Mouse (Mus musculus) urinary bladder, postnatal 36 days (tissue): Measurements from ENCODE around the gene Selenon.
A peak's percentile ranks its signal among the peaks of the same experiment; 100 is the strongest.

ENCODE experiments used
- DNase-seq, 2 experiments: peaks; one replicate each; pipeline ENCODE4 v3.0.0; 2022; ENCODE audit warnings: low spot score in 2 of 2, mixed read lengths in 1 of 2

Gene Selenon

DNA sequence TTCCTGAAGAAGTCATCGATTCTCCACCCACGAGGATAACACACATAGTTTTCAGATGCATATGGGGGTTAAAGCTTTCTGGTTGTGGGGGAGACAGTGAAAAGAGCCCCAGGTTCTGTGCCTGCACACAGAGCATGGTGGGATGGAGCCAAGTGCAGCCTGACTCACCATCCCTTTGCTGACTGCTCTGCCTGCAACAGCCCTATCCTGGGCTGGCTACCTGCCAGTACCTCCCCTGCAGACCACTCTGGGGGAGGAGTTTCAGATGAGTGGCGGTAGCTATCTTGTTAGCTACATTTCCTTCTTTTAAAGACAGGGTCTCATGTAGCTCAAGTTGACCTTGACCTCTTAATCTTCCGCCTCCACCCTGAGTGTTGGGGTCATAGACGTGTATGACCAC, 26.4 kb upstream of the Selenon start:
- no peak for DNase-seq

DNA sequence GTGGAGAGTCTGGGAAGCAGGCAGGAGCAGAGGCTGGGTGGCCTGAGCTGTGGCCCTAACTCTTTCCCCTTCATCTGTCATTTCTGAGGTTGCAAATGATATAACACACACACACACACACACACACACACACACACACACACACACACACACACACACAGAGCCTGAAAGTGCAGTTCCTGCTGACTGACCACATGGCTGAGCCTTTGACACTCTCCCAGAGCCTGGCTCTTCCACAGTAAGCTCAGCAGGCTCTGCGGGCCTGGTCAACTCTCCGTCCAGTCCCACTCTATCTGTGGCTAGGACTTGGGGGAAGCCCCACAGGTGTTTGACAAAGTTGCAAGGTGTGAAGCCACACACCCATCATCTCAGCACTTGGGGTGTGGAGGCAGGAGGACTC, 25.3 kb upstream of the Selenon start:
- DNase-seq, result no peak

DNA sequence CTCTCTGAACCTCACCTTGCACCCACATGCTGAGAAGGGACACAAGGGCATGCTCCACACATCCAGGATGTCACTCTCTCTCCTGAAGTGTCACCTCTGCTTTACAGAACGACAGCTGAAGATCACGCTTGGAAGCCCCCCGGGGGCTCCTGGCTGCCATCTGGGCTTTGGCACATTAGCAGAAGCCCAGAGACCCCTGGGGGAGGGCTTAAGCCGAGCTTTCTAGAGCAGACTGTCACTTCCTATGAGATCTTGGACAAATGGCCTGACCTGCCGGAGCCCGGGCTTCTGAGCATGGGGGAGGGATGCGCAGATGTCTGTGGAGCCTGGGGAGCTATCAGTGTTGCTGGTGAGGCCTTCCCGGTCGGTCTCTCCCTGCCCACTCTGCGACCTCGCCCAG, 23.5 kb upstream of the Selenon start:
- no peak for DNase-seq

DNA sequence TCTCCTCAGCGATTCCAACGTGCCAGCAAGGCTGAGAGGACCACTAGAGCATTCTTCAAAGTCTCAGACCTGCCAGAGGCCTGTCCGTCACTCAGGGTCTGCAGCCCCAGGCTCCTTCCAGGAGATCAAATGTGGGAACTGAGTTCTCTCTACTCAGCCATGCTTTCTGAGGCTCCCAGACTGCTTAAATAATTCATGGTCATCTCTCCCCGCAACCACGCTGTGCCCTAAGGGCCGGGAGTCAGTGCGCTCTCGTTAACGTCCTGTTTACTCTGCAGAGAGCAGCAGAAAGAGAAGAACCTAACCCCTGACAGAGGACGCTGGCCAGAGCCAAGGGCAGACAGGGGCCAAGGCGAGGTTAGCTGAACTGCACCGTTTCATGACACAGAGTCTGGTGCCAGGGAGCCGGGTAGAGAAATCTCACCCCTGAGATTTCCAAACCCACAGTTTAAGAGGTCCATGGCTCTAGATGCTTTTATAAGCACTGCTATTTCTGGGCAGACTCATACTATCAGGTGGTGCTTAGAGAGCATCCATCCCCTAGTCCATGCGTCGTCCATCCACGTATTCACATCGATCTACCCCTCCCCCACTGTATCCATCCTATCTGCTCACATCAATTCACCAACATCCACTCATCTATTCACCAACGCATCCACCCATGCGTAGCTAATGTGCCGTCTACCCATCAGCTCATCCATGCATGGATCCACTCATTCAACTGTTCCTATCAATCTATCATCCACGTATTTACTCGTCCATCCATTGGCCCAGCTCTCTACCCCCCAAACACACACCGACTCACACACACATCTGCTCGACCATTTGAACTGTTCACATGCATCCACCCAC, 20.7 kb upstream of the Selenon start:
- no peak for DNase-seq

DNA sequence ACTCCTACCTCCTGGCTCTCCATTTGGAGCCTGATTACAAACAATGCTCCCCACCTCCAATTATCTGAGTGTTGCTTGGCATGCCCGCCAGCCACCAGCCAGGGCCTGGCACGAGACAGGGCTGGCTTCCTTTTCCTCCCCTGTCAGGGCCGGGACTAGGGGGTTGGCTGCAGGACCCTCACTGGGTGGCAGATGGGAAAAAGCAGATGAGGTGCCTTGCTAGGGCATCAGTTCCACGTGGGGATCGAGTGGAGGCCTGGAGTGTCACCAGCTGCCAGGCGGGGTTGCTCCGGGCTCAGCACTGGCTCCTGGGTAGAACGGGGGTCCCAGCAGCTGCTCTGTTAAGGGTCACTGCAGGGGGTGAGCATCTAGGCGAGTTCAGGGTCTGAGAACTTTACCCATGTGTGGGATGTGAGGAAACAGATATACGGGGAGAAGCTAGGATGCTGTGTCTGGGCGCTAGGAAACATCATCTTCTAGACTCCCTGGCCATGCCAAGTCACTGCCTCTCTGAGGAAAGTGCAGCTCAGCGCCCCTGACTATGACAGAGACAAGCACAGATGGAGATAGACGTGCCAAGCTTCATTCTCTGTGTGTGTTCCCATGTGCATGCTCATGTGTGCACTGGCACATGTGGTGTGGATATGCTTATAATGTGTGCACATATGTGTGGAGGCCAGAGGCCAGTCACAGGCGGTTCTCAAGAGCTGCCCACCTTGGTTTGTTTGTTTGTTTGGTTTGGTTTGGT, 18.9 kb upstream of the Selenon start:
- no peak for DNase-seq

DNA sequence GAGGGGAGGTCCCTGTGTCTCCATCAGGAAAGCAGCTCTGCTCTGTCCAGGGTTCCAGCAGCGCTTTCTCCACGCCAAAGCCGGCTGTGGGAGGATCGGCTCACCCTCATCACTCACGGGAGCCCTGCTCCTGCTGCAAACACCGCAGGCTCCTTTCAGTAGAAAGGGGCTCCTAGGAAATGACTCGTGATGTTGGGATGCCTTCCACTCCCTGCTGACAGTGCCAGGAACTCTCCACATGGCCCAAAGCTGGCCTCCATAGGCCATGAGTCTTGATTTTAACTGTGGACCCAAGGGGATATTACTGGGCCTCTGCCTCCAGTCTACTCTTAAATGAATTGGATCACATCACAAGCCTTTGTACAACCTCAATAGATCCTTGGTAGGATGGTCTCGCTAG, 17.9 kb upstream of the Selenon start:
- DNase-seq, result no peak

DNA sequence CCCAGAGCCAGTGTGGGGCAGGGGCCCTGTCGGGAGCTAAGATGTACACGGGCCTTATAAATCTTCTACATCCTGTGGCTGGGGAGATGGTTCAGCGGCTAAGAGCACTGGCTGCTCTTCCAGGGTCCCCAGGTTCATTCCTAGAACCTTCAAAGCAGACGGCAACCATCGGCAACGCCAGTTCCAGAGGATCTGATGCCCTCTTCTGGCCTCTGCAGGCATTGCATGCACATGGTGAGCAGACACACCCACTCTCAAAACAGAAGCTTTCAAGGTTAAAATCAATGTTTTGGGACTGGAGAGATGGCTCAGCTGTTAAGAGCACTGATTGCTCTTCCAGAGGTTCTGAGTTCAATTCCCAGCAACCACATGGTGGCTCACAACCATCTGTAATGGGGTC, 17.2 kb upstream of the Selenon start:
- no peak for DNase-seq

DNA sequence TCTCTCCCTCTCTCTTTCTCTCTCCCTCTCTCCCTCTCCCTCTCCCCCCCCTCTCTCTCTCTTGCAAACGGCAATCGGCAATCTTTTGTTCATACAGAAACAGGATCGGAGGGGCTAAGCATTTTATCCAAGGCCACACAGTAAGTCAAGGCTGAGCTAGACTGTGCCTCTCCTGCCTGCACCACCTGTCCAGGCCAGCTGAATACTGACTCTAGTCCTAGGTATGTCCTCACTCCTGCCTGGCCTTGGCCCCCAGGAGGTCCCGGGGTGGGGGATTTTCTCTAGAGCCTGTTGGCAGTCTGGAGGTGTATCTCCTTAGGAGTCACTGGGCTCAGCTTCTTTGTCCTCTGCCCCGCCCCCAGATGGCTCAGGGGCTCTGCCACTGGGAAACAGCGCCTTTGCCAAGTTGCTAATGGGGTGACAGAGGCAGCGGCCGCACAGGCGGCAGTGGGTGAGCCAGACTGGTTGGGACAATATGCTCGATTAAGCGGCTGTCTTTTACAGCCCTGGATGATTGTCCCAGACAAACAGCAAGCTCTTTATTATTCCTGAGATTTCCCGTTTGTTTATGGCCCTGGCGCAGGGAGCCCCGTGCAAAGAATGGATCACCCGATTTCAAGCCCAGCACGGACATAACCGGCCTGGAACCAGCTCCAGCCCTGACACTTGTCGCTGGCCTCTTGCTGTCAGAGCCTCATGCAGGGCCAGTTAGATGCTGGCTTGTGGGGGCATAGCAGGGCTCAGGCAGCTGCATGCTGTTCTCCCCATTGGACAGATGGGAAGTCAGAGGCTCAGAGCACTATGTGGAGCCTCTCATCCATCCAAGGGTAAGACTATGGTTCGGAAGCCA, 15.6 kb upstream of the Selenon start:
- no peak for DNase-seq

DNA sequence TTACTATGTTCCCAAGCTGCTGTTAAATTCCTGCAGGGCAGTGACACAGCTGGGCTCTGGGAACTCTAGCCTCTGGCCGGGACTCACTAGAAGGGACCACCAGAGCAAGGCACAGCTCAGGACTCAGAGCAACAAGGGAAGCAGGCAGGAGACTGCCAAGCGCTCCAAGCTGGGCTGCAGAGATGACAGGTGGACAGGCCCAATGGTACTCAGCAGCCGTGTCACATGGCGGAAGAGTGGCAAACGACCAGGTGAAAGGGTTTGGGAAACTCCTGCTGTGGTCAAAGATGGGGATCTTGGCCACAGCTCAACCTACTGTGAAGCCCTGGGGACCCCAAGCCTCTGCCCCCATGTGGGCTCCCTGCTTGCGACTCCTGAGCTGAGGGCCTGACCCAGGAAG, 12.1 kb upstream of the Selenon start:
- DNase-seq, result no peak

DNA sequence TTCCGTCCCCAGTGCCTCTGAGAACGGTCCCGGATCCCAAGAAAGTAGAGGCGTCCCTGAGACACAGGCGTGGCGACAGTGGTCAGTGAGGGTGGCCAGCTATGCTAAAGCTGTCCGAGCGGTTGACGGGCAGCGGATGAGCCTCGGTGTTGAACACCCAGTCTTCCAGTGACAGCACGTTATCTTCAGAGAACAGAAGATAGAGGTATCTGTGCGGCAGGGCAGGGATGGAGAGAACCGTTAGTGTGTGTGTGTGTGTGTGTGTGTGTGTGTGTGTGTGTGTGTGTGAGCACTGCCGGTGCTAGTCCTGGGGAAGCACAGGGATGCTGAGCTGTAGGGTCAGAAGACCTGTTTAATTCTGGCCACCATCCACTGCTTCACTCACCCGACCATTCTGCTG, 11.7 kb upstream of the Selenon start:
- DNase-seq, result no peak

DNA sequence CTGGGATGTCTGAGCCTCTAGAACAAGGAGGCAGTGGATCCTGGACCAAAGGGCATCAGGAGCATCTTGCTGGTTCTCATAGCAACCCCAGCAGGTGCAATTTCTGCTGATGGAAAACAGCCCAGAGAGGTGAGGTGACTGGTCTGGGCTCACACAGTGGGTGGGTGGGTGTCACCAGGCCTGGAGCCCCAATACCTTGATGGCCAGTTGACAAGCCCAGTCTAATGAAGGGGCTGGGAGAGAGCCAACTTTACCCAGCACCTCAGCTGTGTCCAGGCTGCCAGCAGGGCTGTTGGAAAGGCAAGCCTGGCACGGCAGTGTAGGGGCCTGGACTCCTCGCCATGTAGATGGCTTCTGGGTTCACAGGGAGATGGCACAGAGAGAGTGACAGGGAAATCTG, 10.0 kb upstream of the Selenon start:
- no peak for DNase-seq

DNA sequence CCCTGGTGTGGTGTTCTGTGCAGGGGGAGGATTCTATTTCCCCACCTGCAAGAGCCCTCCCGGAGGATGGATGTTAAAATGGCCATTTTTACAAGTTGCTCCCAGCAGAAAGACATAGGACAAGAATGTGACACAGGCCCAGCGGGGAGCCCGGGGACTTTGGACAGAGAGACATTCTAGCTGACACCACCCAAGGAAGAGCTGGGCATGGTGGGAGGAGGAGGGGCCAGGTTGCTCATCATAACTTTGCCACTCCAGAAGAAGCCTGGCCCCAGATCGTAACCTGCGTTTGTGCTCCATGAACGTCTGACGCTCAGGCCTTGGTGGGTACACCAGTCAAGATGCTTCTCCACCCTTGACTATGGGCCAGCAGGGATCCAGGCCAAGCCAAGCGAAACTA, 8.7 kb upstream of the Selenon start:
- DNase-seq, result no peak

DNA sequence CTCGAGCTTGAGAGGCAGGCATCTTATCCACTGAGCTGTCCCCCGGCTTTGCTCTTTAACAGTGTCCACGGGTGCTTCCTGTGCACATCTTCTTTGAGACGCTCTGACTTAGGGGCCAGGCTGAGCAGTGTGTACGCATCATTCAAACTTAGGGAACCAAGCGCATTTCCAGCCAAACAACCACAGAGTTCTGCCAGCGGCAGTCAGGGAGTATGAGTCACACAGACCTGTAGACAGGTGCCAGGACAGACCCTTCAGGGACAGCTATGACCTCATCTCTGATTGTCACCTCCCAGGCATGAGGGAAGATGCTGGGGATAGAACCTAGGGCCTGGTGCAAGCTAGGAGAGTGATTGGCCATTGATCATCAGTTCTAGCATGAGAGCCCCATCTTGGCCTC, 7.2 kb upstream of the Selenon start:
- no peak for DNase-seq

DNA sequence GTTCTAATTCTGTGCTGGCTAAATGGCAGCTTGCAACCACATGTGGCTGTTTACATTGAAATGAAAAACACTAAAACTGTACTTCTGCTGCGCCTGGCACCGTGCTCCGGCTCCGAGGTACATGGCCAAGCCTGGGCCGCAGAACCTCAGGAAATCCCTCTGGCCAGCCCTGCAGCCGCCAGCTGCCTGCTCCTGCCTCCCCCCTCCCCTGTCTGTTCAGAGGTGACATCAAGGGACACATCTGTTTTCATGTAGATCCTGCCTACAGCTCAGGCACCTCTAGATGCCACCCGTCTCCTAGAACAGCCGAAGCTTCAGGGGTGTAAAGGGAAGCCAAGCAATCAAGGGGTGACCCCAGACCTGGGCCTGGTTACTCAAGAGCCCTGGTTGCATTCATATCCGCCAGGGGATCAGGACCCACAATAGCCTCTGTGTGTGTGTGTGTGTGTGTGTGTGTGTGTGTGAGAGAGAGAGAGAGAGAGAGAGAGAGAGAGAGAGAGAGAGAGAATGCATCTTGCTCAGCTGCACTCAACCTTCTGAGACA, 6.7 kb upstream of the Selenon start:
- no peak for DNase-seq

DNA sequence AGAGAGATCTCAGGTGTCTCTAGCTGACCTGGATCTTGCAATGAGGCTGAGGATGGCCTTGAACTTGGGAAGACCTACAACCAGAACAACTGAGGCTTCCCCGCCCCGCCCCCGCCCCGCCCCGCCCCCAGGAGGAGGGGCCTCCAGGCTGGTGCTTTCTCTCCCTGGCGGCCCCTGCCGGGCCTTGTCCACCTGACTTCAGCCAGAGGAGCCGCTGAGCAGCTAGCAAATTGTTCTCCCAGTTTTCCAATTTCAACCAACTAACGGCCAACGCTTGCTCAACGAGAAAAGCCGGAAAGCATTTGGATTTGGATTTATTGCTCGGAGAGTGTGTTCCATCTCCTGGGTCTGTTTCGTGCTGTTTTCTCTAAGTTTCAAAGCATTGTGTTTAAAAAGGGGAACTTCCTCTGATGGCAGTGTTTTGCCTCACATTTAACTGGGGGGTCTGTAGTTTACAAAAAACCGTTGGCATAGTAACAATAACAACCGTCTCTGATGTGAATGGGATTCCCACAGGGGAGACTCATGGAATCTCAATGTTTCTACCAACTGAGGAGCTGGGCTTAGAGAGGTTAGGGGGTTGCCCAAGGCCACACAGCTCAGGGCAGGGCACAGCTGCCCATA, 5.8 kb upstream of the Selenon start:
- no peak for DNase-seq

DNA sequence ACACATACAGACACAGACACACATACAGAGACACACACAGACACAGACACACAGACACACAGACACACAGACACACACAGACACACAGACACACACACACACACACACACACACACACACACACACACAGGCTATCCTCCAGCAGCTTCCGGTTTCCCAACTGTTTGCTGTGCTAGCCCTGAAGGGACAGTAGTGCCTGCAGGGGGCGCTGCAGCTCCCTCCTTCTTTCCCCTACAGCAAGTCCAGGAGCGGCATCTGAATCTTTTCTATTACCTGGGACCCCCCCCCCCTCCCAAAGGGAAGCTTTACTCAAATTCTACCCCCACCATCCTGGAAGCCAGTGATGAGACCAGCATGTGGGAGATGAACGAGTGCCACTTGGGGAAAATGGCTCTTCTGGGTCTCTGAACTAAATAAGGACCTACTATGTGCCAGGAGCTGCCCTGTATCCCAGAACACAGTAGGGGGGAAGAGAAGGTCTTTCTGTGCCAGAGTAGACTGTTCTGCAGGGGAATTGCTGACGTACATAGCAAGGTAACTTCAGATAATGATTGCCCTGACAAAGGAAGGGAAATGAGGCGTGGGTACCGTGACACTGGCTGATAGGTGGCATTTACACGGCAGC, 4.1 kb upstream of the Selenon start:
- DNase-seq, result no peak

DNA sequence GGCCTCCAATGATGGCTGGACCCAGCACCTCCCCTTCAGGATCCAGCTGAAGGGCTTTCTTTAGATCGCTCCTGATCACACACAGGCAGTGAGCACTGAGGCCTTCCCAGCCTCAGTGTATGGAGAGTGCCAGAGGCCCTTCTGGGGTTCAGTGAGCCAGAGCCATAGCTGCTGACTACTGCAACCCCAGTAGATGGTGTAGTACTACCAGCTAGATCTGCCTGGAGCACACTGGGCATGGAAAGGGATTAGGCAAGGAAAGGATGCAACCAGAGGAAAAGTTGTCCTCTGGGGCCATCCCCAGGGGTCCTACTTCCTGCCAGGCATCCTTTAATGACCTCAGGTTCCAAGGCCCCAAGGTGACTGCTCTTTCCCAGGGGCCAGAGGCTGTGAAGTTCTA, 1.7 kb upstream of the Selenon start:
- no peak for DNase-seq

DNA sequence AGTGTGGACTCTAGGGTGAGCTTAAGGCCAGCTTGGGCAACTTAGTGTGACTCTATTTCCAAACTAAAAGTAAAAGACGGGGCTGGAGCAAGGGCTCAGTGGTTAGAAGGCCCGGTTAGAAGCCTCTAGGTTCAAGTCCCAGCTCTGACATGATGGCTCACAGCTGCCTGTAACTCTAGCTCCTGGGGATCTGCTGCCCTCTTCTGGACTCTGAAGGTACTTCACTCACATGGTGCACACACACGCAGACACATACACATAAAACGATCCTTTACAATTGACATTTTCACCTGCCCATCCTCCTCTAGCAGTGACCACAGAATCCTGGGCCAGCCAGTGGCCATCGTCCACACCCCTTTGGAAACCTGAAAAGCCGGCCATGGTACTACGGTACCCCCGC, 2.1 kb downstream of the Selenon start:
- no peak for DNase-seq

DNA sequence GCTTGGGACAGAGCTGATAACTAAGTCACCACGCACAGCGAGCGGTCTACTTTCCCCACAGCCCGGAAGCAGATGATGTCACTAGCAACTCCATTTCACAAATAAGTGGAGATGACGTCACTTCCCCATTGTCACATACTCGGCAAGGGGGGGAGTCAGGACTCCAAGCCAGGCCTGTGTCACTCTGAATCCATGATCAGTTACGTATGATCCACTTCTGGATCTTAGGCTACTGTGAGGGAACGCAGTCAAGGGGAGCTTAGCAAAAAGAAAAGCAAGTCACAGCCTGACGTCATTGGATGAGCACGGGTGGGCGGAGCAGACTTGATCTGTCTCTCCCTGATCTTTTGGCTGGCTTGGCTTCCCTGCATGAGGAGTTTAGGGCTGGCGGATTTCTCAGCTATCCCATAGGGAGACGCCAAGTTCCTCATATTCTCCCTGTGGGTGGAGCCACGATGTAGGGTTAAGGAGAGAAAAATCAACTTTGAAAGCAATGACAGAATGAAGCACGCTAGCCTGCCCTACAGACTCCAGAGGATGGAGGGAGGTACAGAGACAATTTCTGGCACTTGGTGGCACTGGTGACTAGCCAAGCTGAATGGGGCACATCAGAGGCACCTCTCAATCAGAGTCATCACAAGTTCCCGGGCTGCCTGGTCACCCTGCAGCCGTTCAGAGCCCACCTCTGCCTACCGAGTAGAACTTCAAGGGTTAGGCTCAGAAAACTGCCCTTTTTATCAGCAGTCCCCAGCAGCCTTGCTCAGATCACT, 3.6 kb downstream of the Selenon start:
- DNase-seq, result peak in 1 of 2 experiments; percentile 39
